Mouse (Mus musculus): ENCODE measurements around the gene Tfdp2. TPM values are rescaled to one million over a fixed set of nuclear protein-coding genes. Genes with fewer than 3 reads are reported as not detected.

Gene Tfdp2
- total RNA-seq, 1 experiment from 2014 or later: 83.9 TPM

Other genes with a start within 250 kb of the Tfdp2 start
- gene Xrn1, start 241.5 kb upstream of the Tfdp2 start, total RNA-seq (2021): 24.6 and 27.1 TPM in 2 replicates
- 11.4 and 12.0 TPM in 2 replicates for gene Gk5, start 76.9 kb upstream of the Tfdp2 start, total RNA-seq (2021)
- 192 and 215 TPM in 2 replicates for gene Atp1b3, start 168.2 kb downstream of the Tfdp2 start, total RNA-seq (2021)

All from adrenal gland, postnatal 25 days (tissue).